Mouse (Mus musculus) neural tube, embryonic 10.5 days (tissue): ENCODE results near the gene Slc17a8.
"Not testable (repeated sequence)": the region's sequence is repeated elsewhere in the genome, so short reads cannot be mapped to it uniquely, and the experiment has no call there.

Experiments
- DNase-seq: peaks from one replicate; pipeline ENCODE4 v3.0.0-alpha.2; 2017; ENCODE audit warnings: low spot score; ENCODE audit errors: extremely low spot score

Slc17a8 gene

DNA sequence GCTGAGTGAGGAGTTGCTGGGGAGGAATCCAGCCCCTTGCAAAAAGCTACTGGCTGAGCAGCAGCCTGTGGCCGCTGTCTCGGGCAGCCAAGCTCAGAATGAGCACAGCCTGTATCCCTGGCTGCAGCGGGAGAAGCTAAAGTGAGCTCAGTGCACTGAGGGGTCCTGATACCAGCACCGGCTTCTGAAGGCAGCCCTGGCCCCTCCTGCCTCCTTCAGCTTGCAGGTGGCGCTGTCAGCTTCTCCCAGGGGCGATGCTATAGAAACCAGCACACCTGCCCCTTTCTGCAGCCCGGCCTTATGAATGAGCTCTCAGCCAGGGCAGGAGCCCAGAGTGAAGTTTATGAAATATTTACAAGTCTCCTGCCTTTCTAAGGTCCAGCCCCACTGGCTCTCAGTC lies at the start of gene Slc17a8:
Slc17a8 (minus strand) TSS at position 125 of the 400 bp plus-strand sequence.
- no peak for DNase-seq

DNA sequence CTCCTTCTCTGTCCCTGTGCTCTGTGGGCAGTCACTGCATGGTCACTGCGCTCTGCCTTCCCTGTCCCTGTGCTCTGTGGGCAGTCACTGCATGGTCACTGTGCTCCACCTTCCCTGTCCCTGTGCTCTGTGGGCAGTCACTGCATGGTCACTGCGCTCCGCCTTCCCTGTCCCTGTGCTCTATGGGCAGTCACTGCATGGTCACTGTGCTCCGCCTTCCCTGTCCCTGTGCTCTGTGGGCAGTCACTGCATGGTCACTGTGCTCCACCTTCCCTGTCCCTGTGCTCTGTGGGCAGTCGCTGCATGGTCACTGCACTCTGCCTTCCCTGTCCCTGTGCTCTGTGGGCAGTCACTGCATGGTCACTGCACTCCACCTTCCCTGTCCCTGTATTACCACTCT lies 49.3 kb upstream of the Slc17a8 start:
- DNase-seq, result not testable (repeated sequence)

DNA sequence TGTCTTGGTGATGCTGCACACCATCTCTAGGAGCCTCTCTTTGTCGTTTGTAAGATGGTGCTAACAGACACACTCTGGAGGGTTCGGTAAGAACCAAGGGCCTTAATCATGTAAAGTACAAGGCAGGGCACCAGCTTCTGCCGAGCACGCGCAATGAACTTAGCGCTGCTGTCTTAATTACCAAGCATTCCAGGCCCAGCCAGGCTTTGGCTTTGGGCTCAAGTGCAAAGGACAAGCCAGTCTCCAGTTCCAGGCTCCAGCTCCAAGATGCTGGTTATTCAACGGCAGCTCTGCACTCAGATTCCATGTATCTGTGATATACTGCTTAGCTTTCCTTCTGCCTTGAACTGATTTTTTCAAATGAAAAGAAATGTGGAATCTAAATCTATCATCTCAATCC lies 46.5 kb upstream of the Slc17a8 start:
- DNase-seq, result no peak

DNA sequence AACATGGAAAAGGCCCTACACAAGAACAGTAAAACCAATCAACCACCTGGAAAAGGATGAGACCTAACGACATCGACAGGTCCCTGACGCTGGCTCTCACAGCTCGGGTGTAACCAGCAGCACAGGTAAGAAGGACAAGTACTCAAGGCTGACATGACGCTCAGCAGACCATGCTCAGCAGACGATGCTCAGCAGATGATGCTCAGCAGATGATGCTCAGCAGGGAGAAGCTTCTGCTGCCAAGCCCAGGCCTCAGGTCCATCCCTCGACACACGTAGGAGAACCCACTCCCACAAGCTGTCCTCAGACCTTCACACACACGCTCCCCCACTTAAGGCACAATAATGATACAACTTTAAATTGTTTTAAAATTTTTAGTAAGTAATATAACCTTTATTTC lies 44.6 kb upstream of the Slc17a8 start:
- no peak for DNase-seq

DNA sequence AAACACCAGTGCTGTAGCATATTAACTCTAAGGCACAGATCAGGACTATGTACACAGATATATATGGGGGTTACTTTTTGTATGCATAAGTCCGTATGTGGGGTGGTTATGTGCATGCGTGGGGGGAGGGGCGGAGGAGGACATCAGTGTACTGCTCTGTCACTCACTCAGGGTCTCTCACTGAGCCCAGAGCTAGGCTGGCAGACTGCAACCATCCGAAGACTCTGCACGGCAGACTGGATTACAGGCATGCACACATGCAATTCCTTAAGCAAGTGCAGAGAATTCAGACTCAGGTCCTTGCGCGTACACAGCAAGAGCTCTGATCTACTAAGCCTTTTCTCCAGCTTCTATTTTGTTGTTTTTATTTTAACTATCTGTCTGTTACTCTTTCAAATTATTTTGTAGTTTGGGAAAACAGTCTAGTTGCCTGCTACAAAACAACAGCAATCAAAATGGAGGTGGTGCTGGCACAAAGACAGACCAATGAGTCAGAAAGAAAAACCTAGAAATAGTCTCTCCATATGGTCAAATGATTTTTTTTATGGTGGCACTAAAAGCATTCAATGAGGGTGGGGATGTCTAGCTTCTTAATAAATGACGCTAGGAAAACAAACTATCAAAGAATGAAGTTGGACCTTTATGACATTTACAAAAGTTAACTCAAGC lies 44.1 kb upstream of the Slc17a8 start:
- no peak for DNase-seq

DNA sequence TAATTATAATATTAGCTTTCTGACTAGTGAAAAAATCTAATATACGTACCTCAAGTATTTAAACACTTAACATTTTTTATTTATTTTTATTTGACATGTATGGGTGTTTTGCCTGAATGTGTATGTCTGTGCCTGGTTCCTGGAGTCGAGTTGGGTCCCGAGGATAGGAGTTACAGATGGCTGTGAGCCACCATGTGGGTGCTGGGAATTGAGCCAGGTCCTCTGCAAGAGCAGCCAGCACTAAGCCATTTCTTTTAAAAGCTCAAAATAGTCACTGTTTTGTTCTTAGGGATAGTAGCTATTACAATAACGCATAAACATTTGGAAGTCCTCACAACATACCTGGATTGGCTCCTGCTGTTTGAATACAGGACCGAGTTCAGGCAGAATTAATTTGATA lies 35.3 kb upstream of the Slc17a8 start:
- no peak for DNase-seq

DNA sequence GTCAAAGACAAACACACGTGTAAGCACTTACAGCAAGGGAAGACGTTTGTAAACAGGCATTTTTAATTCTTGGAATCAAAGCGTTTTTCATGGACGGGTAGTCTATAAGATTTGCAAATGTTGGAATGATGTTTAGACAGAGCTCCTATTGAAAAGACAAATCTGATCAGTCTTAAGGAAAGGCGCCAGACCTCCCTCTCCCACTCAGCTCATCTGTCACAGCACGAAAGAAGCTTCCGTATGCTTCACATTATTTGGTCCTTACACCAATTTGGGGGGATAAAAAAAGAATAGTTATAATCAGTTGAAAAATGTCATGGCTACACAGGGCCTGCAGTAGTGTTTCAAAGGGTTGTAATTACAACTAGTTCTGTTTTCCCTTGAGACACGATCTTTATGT lies 31.9 kb upstream of the Slc17a8 start:
- DNase-seq, result no peak

DNA sequence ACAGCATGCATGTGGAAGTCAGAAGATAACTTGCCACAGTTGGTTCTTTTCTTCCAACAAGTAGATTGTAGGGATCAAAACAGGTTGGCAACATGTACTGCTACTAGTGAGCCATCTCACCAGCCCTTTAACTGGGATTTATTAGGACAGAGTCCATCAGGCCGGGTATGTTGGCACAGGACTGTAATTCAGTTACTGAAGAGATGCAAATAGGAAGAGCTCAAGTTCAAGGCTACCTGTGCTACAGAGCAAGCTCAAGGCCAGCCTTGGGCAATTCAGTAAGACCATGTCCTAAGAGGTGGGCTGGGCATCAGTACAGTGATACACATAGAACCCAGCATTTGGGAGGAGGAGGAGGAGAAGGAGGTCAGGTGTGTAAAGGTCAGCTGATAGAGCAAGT lies 30.6 kb upstream of the Slc17a8 start:
- DNase-seq, result no peak

DNA sequence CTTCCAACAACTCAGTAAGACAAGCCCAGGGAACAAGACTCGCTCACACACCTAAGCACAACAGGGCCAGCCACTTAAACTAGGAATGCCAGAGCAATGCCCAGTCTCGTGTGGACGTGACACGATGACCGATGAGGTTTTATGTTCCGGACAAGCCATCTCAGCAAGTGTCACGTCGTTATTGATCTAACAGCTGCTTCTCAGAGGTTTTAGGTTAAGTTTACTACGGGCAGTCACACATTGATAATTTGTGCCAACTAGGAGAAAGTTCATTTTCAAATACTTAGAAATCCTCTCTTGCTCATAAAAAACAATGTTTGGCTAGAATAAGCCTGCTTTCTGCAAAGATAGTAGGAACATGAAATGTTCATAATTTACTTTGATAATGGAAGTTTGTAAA lies 25.9 kb upstream of the Slc17a8 start:
- no peak for DNase-seq

DNA sequence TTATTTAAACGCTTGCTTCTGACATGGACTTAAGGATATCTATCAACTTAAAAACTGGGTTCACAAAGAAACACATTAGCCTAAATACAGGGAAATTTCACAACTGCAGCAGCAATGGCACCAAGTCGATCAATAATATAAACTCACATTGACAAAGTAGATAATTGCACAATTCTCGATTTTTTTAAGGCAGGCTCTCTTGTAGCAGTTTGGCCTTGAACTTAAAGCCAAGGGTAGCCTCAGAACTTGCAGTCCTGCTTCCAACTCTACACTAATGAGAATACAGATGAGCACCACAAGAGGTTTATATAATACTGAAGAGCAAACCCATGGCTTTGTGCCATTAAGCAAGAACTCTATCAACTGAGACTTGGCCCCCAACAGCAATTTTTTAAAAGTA lies 15.9 kb upstream of the Slc17a8 start:
- DNase-seq, result no peak

DNA sequence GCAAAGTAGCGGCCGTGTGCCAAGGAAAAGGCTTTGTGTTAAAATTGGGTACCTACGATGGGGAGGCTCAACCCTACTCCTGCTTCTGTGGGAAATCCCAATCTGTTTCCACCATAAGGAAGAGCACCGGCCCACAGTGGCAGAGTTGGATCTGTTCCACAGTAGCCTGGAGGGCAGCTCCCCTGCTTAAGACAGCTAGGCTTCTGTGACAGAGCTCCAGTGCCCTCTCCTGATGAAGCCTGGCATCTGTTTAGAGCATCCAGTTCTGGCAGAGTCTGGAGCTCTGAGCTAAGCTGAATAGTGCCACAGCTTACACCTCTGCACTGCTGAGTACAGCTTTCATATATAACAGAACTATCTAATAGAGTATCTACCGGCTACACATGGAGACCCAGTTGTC lies 14.0 kb upstream of the Slc17a8 start:
- no peak for DNase-seq

DNA sequence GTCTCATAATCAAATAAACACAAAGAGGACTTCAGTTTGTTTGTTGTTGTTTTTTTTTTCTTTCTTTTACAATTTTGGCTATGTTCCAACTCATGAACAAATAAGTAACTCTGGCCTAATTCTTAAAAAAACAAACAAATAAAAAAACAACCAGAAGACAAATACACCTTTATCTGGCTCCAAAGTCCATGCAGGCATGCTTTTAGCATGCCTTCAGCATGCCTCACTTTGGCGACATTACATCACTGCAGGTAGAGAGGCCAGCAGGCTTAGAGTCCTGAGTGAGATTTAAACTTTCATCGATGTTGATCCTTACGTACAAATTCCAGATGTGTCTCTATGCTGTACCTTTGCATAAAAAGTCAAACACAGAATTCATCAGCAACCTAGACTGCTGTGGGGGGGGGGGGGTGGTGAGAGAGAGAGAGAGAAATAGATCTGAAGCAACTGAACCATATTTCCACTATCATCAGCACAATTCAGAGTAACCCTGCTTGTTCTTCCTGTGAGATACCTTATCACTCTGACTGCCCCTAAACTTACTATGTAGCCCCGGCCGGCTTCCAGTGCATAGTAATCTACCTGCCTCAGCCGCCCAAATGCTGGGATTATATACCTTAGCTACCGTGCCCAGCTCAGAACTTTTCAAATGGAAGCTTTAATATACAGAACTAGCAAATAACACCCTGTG lies 12.8 kb upstream of the Slc17a8 start:
- DNase-seq, result no peak

DNA sequence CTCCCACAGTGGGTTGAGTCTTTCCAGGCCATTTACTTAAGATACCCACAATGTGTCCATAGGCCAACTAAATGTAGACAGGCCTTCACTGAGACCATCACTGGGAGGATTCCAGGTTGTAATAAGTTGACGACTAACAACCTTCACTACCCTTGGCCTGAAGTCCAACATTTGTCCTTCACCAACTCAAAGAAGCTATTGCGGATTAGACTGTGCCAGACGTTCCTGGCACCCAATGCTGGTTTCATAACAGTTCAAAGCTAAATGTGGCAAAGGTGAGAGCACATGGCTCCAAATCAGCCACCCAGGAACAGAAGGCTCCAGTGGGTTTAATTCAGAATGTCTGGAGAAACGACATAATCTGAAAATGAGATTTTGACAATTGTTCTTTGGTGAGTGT lies 12.1 kb upstream of the Slc17a8 start:
- no peak for DNase-seq

DNA sequence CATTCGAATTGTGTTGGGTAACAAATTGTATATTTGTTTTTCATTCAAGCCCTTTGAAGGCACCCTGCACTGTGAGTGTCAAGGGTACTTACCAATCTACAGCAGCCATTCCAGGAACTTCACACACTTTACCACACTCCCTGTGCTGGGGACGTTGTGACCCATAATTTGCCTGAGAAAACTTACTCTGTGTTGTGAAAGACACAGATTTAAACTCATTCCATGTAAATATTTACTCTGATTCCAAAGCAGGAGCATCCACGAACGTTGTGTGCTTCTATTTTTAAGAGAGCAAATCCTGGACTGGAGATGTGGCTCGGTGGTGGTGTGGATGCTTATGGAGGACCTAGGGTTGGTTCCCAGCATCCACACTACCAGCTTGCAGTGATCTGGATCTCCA lies 10.8 kb upstream of the Slc17a8 start:
- DNase-seq, result no peak

DNA sequence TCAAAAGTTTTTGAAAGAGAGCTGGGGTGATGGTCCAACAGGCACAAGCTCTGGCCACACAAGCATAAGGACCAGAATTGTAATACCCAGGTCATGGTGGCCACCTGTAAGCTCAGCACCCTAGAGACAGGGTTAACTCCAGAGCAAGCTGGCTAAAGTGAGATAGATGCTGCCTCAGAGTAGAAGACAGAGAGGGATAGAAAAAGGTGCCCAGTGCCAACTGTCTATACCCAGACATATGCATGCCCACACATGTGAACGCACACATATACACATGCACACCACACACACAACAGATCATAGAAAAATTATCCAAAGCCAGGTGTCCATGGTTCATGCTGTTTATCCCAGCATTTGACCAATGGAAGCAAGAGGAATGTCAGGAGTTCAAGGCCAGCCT lies 9.5 kb upstream of the Slc17a8 start:
- no peak for DNase-seq

DNA sequence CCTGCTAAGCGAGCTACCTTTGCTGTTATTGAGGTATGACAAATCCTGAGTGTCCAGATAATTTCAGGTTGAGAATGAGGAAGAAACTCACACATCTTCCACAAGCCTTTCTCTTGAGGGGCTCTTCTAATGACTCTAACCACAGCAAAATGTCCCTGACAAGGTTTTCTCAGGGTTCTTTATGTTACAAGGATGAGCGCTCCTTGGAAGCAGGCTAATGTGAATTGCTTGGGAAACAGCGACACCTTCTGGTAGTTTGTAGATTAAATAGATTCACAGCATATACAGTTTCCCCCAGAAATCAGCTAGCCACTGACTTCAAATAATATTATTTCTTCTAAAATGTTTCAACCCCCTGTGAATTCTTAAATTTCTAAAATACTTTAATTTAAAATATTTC lies 9.0 kb upstream of the Slc17a8 start:
- peak; percentile 32 for DNase-seq

DNA sequence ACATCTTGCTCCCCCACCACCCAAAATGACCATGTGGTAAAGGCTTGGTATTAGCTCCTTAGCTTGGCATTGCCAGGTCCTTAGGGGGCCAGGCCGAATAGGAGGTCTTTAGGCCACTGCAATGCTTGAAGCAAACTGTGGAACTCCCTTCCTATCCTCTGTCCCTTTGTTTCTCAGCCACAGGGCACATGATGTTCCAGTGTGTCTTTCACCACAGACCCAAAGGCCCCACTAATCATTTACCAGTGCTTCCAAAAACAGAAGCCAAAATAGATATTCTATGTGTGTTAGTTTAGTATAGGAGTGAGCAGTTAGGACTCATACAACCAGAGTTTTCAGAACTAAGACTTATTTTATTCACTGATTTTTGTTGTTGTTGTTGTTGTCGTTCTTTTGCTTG lies 5.7 kb upstream of the Slc17a8 start:
- DNase-seq, result no peak

DNA sequence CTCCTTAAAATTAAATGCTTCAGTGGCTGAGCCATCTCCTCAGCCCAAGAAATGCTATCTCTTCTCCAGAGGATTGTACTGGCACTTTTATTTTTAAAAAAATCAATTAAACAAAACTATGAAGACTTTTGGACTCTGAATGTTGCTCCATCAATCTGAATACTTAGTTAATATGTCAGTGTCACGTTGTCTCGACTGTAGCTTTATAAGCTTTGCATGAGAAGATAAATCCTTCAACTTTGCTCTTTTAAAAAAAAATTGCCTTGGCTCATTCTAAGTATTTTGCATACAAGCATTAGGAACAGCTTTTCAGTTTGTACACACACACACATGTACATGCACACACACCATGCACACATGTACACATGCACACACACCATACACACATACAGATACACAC lies 3.1 kb upstream of the Slc17a8 start:
- no peak for DNase-seq

DNA sequence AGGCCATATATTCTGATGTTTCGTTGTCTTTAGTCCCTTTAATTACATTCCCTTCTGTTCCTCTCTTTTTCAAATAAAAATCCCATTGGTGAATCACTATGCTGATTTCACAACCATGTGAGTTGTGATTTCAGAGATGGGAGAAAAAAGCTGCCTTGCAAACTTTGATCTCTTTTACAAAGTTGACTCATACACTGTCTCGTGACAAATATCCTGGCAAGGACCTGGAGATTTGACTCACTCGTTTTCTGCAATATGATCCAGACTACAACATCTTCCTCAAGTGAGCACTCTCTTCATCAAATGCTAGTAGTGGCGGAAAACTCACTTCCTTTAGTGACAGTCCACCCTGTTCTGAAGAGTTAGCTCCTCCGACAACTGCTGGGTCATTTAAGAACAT lies 21.7 kb downstream of the Slc17a8 start:
- DNase-seq, result no peak

DNA sequence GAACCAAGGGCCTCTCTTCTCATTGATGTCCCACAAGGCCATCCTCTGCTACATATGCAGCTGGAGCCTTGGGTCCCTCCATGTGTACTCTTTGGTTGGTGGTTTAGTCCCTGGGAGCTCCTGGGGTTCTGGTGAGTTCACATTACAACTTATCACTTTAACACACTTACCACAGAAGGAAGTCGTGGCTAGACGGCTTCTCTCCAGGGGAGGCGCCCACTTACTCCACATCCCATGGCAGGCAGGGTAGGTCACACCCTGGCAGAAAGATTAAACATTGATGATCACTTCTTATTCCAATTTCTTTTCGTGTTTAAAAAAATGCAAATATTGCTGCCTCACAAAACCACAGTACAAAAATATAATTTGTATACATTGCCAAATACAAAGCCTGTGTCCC lies 23.8 kb downstream of the Slc17a8 start:
- DNase-seq, result no peak

DNA sequence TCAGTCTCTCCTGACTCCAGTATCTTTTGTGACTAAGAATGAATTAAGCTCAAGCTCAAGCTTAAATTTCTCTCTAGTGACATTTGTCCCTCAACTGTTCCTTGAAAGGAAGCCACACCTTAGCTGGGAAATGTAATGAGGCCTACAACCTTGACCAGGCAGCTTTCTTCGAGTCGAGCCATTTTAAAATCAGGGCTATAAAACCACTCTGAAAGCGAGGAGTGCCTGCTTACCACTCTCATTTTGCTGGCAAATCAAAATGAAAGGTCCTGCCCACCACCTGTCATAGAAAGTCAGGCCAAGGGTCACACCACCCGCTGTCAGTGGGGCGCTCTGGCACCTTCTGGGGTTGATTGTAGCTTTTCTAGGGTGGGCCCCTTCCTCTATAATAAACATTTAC lies 25.1 kb downstream of the Slc17a8 start:
- no peak for DNase-seq

DNA sequence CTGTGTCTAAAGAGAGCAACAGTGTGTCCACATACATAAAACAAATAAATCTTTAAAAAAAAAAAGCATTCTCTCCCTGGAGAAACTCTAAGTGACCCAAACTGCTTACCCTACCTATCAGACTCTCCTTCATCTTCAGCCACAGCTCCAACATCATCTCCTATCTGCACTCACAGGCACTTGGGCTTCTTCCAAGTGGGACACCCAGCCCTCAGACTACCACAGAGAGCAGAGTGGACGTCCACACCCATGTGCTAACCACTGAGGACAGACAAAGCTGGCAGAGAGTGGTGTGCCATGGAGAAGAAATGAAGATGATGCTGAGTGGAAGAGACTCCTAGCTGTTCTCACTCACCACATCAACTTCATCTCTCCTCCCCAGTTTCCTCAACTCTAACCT lies 25.5 kb downstream of the Slc17a8 start:
- DNase-seq, result no peak

DNA sequence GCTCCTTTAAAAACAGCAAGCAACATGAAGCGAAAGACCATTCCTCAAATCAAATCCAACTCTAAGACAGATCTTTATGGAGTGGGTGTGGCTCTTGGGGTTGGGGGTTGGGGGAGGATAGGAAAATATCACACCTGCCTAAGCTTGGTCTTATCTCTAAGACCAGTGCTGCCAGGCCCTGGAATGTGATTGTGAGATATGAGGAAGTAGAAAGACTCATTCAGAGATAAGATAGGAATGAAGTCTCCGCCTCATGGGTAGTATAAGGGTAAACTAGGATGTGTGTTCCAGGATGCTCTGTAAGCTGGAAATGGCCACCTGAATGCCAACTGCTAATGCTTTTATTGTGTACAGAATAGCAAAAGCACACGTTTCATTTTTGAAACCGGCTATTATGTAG lies 26.7 kb downstream of the Slc17a8 start:
- DNase-seq, result no peak
